Mouse (Mus musculus): ENCODE results near the gene Vsig10. TPM values are rescaled to one million over a fixed set of nuclear protein-coding genes. Genes with fewer than 3 reads are reported as not detected.
"Not testable (repeated sequence)": the region's sequence is repeated elsewhere in the genome, so short reads cannot be mapped to it uniquely, and the experiment has no call there.

The Vsig10 gene
- polyA plus RNA-seq, 1 experiment = 5.2 TPM

DNA sequence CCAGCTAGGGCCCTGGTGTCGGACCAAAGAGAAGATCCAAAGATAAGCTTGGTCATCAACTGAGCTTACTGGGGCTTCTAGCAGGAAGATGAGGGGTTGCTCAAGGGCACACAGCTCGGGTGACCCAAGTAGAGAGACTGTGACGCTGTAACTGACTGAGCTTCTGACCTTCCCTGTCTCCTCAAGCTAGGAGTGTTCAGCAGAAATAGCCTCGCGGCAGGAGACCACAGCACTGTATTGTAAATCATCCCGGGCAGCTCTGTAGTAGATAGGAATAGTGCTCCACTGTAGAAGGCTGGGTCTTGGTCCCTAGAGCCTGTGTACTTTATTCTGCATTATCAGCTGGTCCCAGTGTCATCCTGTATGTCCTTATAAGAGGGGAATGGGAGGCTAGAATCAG lies 23.0 kb downstream of the Vsig10 start:
- H3ac ChIP-seq (ENCODE audit: control insufficient read depth, insufficient read length, low read depth) = no peak overlapping the region
- H3K27me3 ChIP-seq (ENCODE audit: control insufficient read depth, insufficient read depth, insufficient read length) = no peaks in the 10 kb centered on the region
- H3K36me3 ChIP-seq (ENCODE audit: control insufficient read depth, insufficient read depth) = peaks cover 5% of the 10 kb centered on the region
- TF ChIP-seq MYOG (IDR thresholded peaks at IDR 0.05; ENCODE audit: control insufficient read depth, extremely low read depth, insufficient read length) = no peak
- no peak for TF ChIP-seq MYOD1 (IDR thresholded peaks at IDR 0.05; ENCODE audit: control insufficient read depth, insufficient read length, low read depth)
- TF ChIP-seq CEBPB (IDR thresholded peaks at IDR 0.05; ENCODE audit: low read depth) = no peak
- no peak for TF ChIP-seq USF1 (IDR thresholded peaks at IDR 0.05; ENCODE audit: low read depth)
- TF ChIP-seq MAX (IDR thresholded peaks at IDR 0.05) = no peak
- TF ChIP-seq CTCF (IDR thresholded peaks at IDR 0.05; ENCODE audit: control insufficient read depth, insufficient read depth, insufficient read length) = no peak
- H3K4me3 ChIP-seq (ENCODE audit: insufficient read depth, poor library complexity, severe bottlenecking) = no peak overlapping the region
- H3K79me3 ChIP-seq (ENCODE audit: low read depth) = no peaks in the 10 kb centered on the region
- no peaks in the 10 kb centered on the region for H3K79me2 ChIP-seq (ENCODE audit: control insufficient read depth, insufficient read depth)

- H3K79me3 ChIP-seq (ENCODE audit: low read depth); H3ac ChIP-seq (ENCODE audit: control insufficient read depth, insufficient read length, low read depth); H3K4me3 ChIP-seq (ENCODE audit: insufficient read depth, poor library complexity, severe bottlenecking); H3K36me3 ChIP-seq (ENCODE audit: control insufficient read depth, insufficient read depth); H3K79me2 ChIP-seq (ENCODE audit: control insufficient read depth, insufficient read depth); H3K27me3 ChIP-seq (ENCODE audit: control insufficient read depth, insufficient read depth, insufficient read length): not testable (repeated sequence)
Observed at GRCm38 (mm10) chr5:117344496-117344895, 25.6 kb downstream of the Vsig10 start.

GRCm38 (mm10) chr5:117345432-117345976 lies 26.6 kb downstream of the Vsig10 start:
- no peak overlapping the region for H3ac ChIP-seq (ENCODE audit: control insufficient read depth, insufficient read length, low read depth)
- no peak for TF ChIP-seq CEBPB (IDR thresholded peaks at IDR 0.05; ENCODE audit: low read depth)
- TF ChIP-seq USF1 (IDR thresholded peaks at IDR 0.05; ENCODE audit: low read depth) = no peak
- no peak for TF ChIP-seq MAX (IDR thresholded peaks at IDR 0.05)
- TF ChIP-seq CTCF (IDR thresholded peaks at IDR 0.05; ENCODE audit: control insufficient read depth, insufficient read depth, insufficient read length) = no peak
- no peak for TF ChIP-seq FOSL1 (IDR thresholded peaks at IDR 0.05; ENCODE audit: insufficient read depth, low read length, poor library complexity, severe bottlenecking)
- TF ChIP-seq MYOD1 (IDR thresholded peaks at IDR 0.05; ENCODE audit: control insufficient read depth, insufficient read length, low read depth) = no peak
- no peak for TF ChIP-seq MYOG (IDR thresholded peaks at IDR 0.05; ENCODE audit: control insufficient read depth, extremely low read depth, insufficient read length)
- no peaks in the 10 kb centered on the region for H3K79me2 ChIP-seq (ENCODE audit: control insufficient read depth, insufficient read depth)
- no peak overlapping the region for H3K4me3 ChIP-seq (ENCODE audit: insufficient read depth, poor library complexity, severe bottlenecking)
- no peaks in the 10 kb centered on the region for H3K79me3 ChIP-seq (ENCODE audit: low read depth)
- H3K27me3 ChIP-seq (ENCODE audit: control insufficient read depth, insufficient read depth, insufficient read length) = no peaks in the 10 kb centered on the region
- H3K36me3 ChIP-seq (ENCODE audit: control insufficient read depth, insufficient read depth) = peaks cover 5% of the 10 kb centered on the region

GRCm38 (mm10) chr5:117346281-117346680 lies 27.4 kb downstream of the Vsig10 start:
- Histone ChIP-seq H3K79me2 (ENCODE audit: control insufficient read depth, insufficient read depth) (no peaks in the 10 kb centered on the region), H3K4me3 (ENCODE audit: insufficient read depth, poor library complexity, severe bottlenecking) (no peak overlapping the region), H3K36me3 (ENCODE audit: control insufficient read depth, insufficient read depth) (peaks cover 5% of the 10 kb centered on the region), H3ac (ENCODE audit: control insufficient read depth, insufficient read length, low read depth) (no peak overlapping the region), H3K27me3 (ENCODE audit: control insufficient read depth, insufficient read depth, insufficient read length) (no peaks in the 10 kb centered on the region), H3K79me3 (ENCODE audit: low read depth) (no peaks in the 10 kb centered on the region)
- no peak for TF ChIP-seq MYOD1 (IDR thresholded peaks at IDR 0.05; ENCODE audit: control insufficient read depth, insufficient read length, low read depth)
- no peak for TF ChIP-seq USF1 (IDR thresholded peaks at IDR 0.05; ENCODE audit: low read depth)
- no peak for TF ChIP-seq CEBPB (IDR thresholded peaks at IDR 0.05; ENCODE audit: low read depth)
- no peak for TF ChIP-seq MAX (IDR thresholded peaks at IDR 0.05)
- TF ChIP-seq MYOG (IDR thresholded peaks at IDR 0.05; ENCODE audit: control insufficient read depth, extremely low read depth, insufficient read length) = no peak
- no peak for TF ChIP-seq FOSL1 (IDR thresholded peaks at IDR 0.05; ENCODE audit: insufficient read depth, low read length, poor library complexity, severe bottlenecking)
- TF ChIP-seq CTCF (IDR thresholded peaks at IDR 0.05; ENCODE audit: control insufficient read depth, insufficient read depth, insufficient read length) = no peak

DNA sequence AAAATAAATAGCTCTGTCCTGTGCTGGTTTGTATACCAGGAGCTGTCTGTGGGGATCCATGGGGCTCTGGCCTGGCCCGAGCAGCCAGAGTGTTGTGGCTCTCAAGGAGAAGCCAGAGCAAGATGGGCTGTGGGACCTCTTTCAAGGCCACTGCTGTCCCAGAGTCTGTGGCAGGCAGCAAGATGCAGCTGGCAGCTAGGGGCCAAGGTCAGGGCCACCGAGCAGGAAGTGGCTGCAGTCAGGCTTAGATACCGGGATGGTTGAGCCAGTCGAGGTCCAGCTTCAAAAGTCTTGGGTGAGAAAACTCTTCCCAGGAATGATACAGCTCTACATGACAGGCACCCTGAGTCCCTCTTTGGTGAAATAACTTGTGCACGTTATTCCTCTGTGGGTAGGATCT lies 28.1 kb downstream of the Vsig10 start:
- Histone ChIP-seq H3K79me3 (ENCODE audit: low read depth) (no peaks in the 10 kb centered on the region), H3K4me3 (ENCODE audit: insufficient read depth, poor library complexity, severe bottlenecking) (no peak overlapping the region), H3K36me3 (ENCODE audit: control insufficient read depth, insufficient read depth) (peaks cover 5% of the 10 kb centered on the region), H3K79me2 (ENCODE audit: control insufficient read depth, insufficient read depth) (no peaks in the 10 kb centered on the region), H3ac (ENCODE audit: control insufficient read depth, insufficient read length, low read depth) (no peak overlapping the region), H3K27me3 (ENCODE audit: control insufficient read depth, insufficient read depth, insufficient read length) (no peaks in the 10 kb centered on the region)
- no peak for TF ChIP-seq MYOD1 (IDR thresholded peaks at IDR 0.05; ENCODE audit: control insufficient read depth, insufficient read length, low read depth)
- TF ChIP-seq CTCF (IDR thresholded peaks at IDR 0.05; ENCODE audit: control insufficient read depth, insufficient read depth, insufficient read length) = no peak
- no peak for TF ChIP-seq USF1 (IDR thresholded peaks at IDR 0.05; ENCODE audit: low read depth)
- no peak for TF ChIP-seq CEBPB (IDR thresholded peaks at IDR 0.05; ENCODE audit: low read depth)
- no peak for TF ChIP-seq FOSL1 (IDR thresholded peaks at IDR 0.05; ENCODE audit: insufficient read depth, low read length, poor library complexity, severe bottlenecking)
- no peak for TF ChIP-seq MYOG (IDR thresholded peaks at IDR 0.05; ENCODE audit: control insufficient read depth, extremely low read depth, insufficient read length)
- no peak for TF ChIP-seq MAX (IDR thresholded peaks at IDR 0.05)

GRCm38 (mm10) chr5:117347838-117348237 lies 29.0 kb downstream of the Vsig10 start:
- peaks cover 5% of the 10 kb centered on the region for H3K36me3 ChIP-seq (ENCODE audit: control insufficient read depth, insufficient read depth)
- H3K4me3 ChIP-seq (ENCODE audit: insufficient read depth, poor library complexity, severe bottlenecking) = no peak overlapping the region
- no peaks in the 10 kb centered on the region for H3K79me2 ChIP-seq (ENCODE audit: control insufficient read depth, insufficient read depth)
- H3K79me3 ChIP-seq (ENCODE audit: low read depth) = no peaks in the 10 kb centered on the region
- no peak overlapping the region for H3ac ChIP-seq (ENCODE audit: control insufficient read depth, insufficient read length, low read depth)
- TF ChIP-seq MYOG (IDR thresholded peaks at IDR 0.05; ENCODE audit: control insufficient read depth, extremely low read depth, insufficient read length) (no peak), CEBPB (IDR thresholded peaks at IDR 0.05; ENCODE audit: low read depth) (no peak), MYOD1 (IDR thresholded peaks at IDR 0.05; ENCODE audit: control insufficient read depth, insufficient read length, low read depth) (no peak), MAX (IDR thresholded peaks at IDR 0.05) (no peak), CTCF (IDR thresholded peaks at IDR 0.05; ENCODE audit: control insufficient read depth, insufficient read depth, insufficient read length) (no peak), USF1 (IDR thresholded peaks at IDR 0.05; ENCODE audit: low read depth) (no peak), FOSL1 (IDR thresholded peaks at IDR 0.05; ENCODE audit: insufficient read depth, low read length, poor library complexity, severe bottlenecking) (no peak)
- no peaks in the 10 kb centered on the region for H3K27me3 ChIP-seq (ENCODE audit: control insufficient read depth, insufficient read depth, insufficient read length)
